Mouse (Mus musculus): Measurements from ENCODE around the gene P2ry10.
"Not testable (repeated sequence)": the region's sequence is repeated elsewhere in the genome, so short reads cannot be mapped to it uniquely, and the experiment has no call there.

Gene P2ry10
- long read RNA-seq, experiment 1 = 0 reads
- long read RNA-seq, experiment 2 = 0 reads

DNA sequence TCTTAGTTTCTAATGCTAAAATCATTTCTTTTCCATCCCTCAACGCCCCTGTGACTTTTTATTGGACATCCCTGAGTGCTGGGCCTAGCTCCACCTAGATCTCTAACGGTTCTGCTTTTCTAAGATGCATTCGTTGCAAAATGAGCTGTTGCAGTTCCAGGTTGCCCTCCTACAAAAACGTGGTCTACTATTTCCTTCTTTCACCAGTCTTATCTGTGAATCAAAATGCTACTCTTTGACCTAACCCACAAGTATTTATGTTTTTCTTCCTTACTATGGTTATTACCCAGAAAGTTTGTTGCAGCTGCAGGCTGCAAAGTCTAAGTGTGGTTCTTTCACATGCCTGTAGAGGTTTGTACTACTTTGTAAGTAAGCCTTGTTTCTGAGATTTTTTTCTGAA is at the start of gene P2ry10:
P2ry10 (plus strand) TSS at position 316 of the 400 bp plus-strand sequence.
- intact Hi-C loops (cut with DNase I) = no loop called here

DNA sequence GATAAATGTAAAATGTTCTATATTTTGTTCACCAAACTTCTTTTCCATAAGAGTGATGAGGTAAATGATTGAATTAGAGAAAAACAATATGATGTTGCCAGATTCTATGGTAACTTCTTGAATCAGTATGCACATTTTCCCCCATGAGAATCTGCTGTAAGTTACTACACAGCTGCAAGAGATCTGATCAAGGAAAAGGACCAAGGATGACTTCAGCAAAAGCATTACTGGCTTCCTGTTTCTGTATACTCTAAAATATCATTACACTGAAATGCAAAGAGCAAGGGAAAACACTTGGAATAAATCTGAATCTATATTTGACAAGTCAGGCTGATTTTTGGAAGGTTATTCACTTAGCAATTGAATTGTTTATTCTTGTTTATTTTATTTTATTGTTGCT is 49.1 kb upstream of the P2ry10 start:
- intact Hi-C loops (cut with DNase I) = no loop called here

DNA sequence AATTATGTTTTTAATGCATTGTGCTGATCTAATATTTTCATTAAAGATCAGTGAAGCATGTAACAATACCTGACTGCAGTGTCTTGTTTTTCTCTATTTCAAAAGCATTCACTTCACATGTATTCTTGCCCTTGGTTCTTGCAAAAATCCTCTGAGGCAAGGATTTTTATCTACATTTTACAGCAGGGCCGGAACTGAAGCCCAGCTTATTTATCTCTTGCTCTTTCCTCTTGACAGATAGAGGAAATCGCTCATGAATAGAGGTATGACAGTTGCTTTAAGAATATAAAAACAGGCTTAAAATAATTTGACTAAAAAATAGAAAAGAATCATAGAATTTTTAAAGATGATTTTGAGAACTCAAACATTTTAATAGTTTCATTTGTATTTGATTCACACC is 48.7 kb upstream of the P2ry10 start:
- intact Hi-C loops (cut with DNase I) = no loop called here

DNA sequence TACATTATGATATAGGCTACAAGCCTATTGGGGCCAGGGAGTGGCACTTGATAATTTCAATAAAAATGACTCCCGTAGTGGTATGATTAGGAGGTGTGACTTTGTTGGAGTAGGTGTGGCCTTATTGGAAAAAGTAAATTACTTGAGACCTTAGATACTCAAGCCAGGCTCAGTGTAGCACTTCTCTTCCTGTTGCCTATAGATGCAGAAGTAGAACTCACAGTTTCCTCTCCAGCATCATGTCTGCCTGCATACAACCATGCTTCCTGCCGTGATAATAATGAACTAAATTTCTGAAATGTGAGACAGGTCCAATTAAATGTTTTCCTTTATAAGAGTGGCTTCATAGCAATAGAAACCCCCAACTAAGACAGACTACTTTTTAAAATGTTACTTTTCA is 45.9 kb upstream of the P2ry10 start:
- intact Hi-C loops (cut with DNase I) = no loop called here

DNA sequence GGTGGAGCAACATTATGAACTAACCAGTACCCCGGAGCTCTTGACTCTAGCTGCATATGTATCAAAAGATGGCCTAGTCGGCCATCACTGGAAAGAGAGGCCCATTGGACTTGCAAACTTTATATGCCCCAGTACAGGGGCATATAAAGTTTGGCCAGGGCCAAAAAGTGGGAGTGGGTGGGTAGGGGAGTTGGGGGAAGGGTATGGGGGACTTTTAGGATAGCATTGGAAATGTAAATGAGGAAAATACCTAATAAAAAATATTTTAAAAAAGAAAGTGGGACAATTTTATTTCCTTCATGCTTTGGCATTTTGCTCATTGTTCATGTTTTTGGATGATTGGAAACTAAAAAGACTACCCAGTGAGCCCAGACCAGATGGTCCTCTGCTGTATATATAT is 4.9 kb upstream of the P2ry10 start:
- intact Hi-C loops (cut with DNase I) = not testable (repeated sequence)

DNA sequence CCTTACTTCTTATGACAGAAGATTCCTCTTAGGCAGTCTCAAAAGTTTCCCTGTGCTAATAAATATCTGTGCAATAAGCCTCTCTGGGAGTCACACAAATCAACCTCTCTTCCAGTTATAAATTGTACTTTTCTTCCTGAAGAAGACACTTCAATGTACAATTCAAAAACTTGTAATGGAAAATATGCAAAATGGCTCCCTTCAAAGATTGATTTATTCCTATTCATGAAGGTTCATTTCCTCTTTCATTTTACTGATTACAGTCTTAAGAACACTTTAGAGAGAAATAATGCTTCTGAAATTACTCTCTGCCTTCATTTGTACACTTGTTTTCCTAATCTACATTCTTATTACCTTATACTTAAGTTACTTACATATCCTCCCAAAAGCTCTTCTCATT is 4.0 kb upstream of the P2ry10 start:
- intact Hi-C loops (cut with DNase I) = no loop called here

DNA sequence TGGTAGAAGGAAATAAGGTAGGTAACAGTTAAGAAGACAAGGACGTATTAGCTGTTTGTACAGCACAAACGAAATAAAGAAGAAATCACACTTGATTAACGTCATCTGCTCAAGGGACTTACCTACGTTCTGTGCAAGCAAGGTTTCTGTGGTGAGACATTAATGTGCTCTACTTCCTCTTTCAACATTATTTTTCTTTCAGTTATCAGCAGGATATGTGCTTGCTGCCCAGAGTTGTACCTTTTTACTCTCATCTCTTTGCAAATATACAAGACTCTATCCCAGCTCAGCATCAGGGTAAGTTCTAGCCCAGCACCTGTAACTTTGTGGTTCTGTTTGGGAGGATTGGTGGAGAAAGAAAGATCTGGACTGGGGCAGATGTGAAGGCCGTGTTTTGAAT is 839 bp downstream of the P2ry10 start:
- intact Hi-C loops (cut with DNase I) = no loop called here

DNA sequence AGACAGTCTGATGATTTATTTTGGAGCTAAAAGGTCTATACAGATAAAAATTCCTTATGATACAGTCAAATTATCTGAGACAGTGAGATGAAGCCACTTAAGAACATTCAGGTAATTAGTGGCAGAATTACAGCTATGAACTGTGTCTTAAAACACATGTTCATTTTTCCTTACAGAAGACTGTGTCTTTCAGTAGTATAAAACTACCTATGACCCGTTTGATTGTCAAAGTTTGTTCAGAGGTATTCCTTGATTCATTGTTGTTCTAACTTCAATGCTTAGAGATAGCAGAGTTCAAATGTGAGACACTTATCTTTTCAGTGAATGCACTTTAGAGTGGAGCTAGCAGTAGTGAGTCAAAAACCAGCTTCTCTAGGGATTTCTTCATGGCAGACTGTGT is 1.6 kb downstream of the P2ry10 start:
- intact Hi-C loops (cut with DNase I) = no loop called here

DNA sequence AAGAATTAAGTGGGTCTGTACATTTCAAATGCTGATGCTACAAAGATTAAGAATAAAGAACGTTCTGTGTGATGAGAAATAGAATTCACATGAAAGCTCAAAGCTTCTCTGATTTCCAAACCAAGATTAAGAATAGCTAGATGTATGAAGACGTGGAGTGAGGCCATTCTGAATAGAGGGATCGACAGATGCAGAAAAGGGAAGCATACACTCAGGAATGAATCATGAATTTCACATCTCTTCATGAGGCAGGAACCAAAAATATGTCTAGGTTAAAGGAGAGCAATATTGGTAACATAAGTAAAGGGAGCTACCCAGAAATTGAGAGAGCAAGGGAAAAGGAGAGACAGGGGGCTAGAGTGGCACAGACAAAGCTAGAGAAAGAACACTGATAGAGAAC is 7.3 kb downstream of the P2ry10 start:
- intact Hi-C loops (cut with DNase I) = no loop called here

DNA sequence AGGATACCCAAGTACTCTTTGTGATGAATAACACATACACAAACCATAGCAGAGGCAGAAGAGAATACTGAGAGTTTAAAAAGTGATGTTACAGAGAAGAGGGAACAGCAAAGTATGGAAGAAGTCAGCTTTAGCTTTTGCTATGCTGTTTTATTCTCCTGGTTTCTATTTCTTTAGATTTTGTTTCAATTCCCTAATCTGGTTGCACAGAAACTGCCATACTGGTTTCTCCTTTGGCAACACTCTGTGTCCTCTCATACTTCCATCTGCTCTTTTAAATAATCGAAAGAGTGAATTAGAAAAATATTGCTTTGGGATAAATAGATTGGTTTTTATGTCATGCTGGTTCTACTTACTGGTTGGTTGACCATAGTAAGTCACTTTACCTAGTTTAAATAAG is 28.0 kb downstream of the P2ry10 start:
- intact Hi-C loops (cut with DNase I) = no loop called here

DNA sequence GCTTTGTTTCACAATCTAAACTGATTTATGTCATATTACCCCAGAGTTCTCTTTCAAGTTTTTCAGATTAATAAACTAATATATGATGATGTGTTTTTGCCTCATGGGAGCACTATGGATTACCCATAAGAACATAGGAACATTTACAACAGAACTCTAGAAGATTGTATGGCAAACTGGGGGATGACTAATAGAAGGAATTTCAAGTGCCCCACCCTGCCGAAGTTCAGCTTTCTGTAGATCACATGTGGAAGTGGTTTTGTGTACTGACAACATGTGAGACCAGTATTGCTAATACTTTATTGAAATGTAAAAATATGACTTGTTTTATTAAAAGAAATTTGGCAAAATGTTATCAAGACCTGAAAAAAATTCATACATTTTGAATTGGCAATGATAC is 28.7 kb downstream of the P2ry10 start:
- intact Hi-C loops (cut with DNase I) = no loop called here

DNA sequence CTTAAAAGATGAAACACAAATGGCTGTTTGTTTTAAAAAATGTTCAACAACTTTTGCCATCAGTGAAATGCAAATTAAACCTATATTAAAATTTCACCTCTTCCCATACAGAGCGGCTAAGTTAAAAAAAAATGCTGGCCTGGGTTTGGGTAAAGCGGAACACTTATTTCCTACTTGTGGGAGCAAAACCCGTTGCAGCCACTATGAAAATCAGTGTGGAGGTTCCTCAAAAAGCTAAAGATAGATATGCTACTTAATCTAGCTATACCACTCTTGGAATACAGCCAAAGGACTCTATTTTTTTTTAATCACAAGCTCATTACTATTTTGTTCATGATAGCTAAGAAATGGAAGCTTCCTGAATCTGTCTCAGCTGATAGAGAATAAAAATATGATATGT is 54.9 kb downstream of the P2ry10 start:
- intact Hi-C loops (cut with DNase I) = no loop called here

DNA sequence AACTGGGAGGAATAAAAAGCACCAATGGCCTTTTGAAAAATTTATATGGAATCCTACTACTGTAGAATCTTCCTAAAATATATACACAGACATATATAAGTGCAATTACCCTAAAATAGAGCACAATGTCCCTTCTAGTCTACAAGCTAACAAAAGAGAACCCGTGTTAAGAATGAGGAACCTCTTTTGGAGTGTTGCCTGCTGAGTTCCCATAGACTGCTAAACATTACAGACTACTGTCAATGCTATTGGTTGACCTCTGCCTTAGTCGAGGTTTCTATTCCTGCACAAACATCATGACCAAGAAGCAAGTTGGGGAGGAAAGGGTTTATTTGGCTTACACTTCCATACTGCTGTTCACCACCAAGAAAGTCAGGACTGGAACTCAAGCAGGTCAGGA is 55.6 kb downstream of the P2ry10 start:
- intact Hi-C loops (cut with DNase I) = no loop called here

DNA sequence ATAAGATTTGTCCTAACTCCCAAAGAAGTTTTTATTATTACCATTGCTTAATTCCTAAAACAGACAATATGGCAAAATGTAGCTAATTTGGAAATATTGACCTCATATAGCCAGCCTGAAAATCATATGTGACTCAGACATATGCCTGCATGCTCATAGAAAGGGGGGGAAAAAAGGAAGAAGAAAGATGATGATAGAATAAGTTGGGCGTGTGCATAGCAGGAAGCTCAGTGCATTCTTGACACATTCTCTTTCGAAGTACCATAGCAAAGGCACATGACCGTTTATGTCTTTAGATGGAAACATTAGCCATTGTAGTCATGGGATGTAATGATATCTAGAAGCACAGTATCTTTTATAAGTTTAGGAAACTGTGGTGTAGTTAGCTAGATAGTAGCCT is 60.4 kb downstream of the P2ry10 start, which contains the start of gene P2ry10b:
P2ry10b (plus strand) TSS at position 247 of the 400 bp plus-strand sequence.
- intact Hi-C loops (cut with DNase I) = no loop called here

DNA sequence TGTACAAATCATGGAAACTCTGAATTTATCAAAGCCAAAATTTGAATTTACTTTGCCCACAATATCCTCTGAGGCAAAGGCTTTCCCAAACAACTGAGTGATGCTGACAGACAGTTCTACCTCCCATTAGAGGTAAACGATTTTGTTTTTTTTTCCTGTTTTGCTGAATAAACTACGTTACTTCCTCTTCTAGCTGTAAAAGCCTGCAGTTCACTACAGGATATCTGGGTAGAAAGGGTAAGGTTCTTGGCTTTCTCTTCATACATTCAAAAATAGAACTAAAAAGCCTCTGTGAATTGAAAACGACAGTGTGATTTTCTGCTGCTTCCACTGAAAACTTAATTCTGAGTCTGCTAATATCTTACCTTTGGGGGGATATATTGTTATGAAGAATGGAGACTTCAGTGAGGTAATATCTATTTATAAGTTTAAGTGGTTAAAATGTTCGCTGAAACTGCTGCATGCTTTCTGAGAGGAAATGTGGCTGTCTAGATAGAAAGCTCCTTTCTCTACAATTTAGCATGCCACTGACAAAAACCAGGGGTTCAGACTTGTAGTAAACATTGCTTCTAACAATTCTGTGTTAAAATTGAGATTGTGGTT is 61.2 kb downstream of the P2ry10 start:
- intact Hi-C loops (cut with DNase I) = no loop called here

DNA sequence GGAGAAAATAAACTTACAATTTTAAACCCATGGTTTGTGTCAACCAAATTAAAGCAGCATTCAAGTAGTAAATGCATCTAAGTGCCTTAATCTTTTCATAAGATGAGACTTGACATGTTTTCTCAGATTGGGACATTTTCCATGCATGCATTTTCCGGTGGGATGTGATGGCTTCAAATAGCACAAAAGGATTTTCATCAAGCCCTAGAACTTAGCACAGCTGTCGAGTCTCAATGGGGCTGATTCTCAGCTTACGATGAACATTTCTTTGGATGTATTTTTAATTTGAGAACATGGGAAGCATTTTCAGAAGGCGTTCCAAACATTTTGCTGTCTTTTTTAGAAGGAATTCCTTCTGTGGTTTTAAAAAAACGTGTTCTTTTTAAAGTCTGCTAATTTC is 61.7 kb downstream of the P2ry10 start:
- intact Hi-C loops (cut with DNase I) = no loop called here

DNA sequence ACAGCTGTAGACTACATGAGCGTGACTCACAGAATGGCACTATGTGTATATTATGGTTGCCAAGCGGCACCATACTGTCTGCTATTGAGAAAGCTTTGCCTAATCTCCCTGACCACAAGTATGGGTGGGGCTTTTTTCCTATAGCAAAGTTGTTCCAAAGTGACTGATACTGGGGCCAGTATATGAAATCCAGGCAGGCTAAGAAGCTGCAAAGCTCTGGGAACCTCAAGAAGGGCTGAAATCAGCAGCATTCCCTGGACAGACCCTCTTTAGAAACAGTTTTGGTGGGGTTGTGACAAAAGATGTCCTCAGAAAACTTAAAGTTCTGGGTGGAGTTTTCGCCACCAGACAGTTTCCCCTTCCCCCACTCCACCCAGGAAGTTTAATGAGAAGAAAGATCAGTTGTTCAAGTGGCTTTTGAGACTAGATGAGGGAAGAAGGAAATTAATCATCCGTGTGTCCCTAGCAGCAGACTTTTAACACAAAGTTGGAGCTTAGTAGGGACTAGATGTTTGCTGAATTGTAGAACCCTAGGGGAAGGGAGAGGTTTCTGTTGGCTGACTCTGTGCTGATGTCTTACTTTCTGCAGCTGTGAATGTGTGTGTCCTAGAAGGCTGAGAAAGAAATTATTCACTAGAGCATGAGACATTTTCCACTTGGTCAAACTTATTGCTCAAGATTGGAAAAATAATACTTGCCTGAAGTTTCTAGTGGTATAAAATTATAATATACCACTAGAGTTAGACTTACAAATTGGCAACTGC is 62.6 kb downstream of the P2ry10 start:
- intact Hi-C loops (cut with DNase I) = no loop called here
